Mouse (Mus musculus) Muller cell, postnatal 12 days (primary cell): ENCODE results near the gene Pfkp.

Experiments
- DNase-seq: peaks from one replicate; pipeline ENCODE4 v3.0.0-alpha.2; 2015; ENCODE audit errors: inconsistent ontology term

Gene Pfkp

GRCm38 (mm10) chr13:6636976-6637375 lies 11.6 kb downstream of the Pfkp start:
- DNase-seq, result no peak

- DNase-seq, result no peak
These were observed 12.1 kb downstream of the Pfkp start for GRCm38 (mm10) chr13:6636520-6636919.

DNA sequence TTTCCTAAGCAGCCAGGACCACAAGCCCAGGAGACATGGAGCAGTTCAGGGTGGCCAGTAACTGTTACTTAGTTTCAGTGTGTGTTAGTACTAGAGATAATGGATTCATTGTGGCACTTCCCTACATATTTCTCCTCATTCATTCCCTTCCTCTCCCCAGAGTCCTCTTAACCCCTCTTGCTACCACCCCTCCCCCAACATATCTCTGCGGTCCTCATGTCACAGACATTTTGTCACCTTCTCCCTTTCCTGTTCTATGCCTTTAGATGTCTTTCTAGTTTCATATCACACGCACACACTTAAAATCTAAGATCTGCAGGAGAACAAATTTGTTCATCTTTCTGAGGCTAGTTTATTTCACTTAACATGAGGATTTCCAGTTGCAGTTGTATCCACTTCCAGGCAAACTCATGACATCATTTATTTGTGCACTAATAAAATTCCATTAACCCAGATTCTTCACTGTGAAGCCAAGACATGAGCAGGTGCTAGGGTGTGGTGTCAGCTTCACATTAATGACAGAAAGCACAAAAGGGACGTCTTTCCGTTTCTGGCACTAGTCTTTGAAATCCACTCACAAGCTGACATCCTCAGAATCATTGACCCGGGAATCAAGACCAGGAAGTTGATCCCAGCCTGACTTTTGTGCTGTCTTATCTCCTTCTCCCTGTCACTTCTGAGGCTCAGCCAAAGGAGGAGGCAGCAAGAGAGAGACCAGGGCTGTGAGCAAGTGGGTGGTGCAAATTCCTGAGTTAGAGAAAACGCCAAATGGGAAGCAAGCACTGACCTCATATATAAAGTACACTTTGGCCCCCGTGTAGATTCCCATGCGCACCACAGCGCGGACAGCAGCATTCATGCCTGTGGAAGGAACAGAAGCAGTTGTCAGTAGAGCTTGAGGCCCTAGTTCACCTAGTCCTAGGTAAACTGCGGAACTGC lies 13.2 kb downstream of the Pfkp start:
- DNase-seq, result peak; percentile 65

GRCm38 (mm10) chr13:6634063-6634462 lies 14.5 kb downstream of the Pfkp start:
- DNase-seq, result no peak

- no peak for DNase-seq
These were observed 15.1 kb downstream of the Pfkp start for GRCm38 (mm10) chr13:6633524-6633923.

DNA sequence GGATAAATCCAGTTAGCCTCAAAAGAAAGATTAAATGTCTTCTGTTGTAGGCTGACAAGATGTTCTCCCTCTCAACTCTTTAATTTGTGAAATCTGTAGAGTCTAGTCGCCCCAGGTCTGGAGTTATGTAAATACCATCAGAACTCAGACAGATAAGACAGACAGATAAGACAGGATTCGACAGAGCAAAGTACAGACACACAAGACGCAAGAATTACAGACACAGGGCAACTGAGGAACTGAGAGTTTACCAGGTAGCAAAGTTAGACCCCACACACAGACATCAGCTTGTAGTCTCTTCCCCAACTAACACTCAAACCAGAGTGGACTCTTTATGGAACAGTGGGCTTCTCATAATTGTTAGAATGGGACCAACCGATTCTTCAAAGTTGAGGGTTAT lies 15.6 kb downstream of the Pfkp start:
- no peak for DNase-seq

DNA sequence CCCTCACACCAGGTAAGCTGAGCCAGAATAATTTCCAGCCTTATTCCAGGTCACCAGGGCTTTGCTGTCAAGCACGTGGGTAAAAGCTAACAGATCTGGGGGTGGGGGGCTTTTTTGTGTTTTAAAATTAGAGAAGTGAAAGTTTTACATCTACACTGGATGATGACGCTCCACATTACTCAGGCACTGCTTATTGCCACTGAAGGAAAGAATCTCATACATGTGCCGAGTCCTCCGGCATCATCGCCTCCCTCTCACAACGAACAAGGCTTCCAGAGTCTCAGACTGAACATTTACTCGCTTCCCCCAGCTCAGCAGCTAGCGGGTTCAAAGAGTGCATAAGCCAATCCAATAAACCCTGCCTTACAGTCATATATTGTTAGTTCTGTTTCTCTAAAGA lies 16.1 kb downstream of the Pfkp start:
- no peak for DNase-seq

- DNase-seq, result no peak
These were observed 16.6 kb downstream of the Pfkp start for GRCm38 (mm10) chr13:6631772-6632510.

GRCm38 (mm10) chr13:6630660-6631059 lies 17.9 kb downstream of the Pfkp start:
- DNase-seq, result peak; percentile 58

DNA sequence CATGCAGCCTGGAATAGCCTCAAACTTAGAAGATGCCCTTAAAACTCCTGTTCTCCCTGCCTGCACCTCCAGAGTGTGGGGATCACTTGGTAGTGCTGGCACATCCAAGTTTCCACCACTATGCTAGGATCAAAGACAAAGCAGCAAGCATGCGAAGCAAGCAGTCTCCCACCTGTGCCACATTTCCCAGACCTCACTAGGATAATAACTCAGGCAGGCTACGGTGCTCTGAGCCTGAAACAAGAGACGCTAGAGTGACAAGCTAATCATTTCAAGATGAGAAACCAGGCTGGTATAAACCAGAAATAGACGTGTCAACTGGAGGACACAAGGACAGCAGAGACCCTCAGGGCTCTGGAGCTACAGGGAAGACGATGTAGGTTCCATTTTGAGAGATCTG lies 18.6 kb downstream of the Pfkp start:
- no peak for DNase-seq

DNA sequence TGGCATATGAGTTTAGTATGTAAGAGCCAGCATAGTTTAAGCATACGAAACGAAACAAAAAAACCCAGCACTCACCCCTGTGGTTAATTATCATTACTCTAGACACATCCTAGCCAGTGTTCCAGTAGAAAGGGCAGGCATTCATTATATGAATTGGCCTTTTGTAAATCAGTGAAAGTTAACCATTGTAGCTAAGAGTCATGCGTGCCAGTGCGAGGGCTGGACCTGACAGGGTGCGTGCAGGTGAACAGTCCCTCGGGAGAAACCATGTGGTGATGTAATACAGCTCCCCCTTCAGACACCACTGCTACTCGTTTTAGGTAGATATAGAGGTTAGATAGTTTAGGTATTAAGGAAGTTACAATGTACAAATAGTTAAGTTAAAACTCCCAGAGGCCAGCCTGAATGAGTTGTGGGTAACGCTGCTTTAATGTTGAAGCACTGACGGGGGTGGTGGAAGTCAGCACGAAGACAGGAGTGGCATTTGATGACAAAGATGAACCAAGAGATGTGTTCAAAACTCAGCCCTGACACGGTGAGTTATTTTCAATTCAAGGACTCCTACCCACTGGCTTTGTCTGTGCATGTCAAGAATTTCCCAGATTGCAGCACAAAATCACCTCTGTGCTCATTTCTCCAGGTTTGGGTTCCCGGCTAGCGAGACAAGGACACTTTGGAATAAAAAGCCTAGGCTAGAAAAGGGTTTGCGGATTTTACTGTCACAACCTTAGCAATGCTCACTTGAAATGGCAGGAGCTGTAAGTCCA lies 19.4 kb downstream of the Pfkp start:
- DNase-seq, result peak; percentile 59

GRCm38 (mm10) chr13:6628261-6628660 lies 20.3 kb downstream of the Pfkp start:
- no peak for DNase-seq

GRCm38 (mm10) chr13:6627352-6627751 lies 21.2 kb downstream of the Pfkp start:
- DNase-seq, result no peak

GRCm38 (mm10) chr13:6626508-6627114 lies 22.0 kb downstream of the Pfkp start:
- DNase-seq, result peak; percentile 82

- no peak for DNase-seq
These were observed 22.6 kb downstream of the Pfkp start for GRCm38 (mm10) chr13:6625942-6626341.

DNA sequence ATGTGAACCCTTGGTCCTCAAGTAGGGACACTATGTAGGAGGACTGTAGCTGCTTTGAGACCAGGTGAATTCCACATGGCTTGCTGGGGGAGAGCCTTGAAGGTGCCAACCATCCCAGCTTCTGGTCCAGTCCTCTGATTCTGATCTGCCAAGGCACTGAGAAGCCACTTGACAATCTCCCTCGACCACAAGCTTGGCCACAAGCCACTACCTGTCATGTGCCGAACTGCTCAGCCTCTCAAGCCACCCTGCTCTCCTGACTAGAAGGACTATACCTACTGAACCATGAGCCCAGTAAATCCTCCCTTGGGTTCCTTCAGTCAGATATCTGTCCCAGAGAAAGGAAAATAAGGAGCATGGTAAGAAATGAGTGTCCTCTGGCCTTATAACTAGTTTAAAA lies 24.0 kb downstream of the Pfkp start:
- DNase-seq, result peak; percentile 57

- peak; percentile 87 for DNase-seq
These were observed 24.5 kb downstream of the Pfkp start for GRCm38 (mm10) chr13:6624121-6624520.

- DNase-seq, result no peak
These were observed 26.7 kb downstream of the Pfkp start for GRCm38 (mm10) chr13:6621831-6622230.

GRCm38 (mm10) chr13:6620250-6620649 lies 28.3 kb downstream of the Pfkp start:
- no peak for DNase-seq

DNA sequence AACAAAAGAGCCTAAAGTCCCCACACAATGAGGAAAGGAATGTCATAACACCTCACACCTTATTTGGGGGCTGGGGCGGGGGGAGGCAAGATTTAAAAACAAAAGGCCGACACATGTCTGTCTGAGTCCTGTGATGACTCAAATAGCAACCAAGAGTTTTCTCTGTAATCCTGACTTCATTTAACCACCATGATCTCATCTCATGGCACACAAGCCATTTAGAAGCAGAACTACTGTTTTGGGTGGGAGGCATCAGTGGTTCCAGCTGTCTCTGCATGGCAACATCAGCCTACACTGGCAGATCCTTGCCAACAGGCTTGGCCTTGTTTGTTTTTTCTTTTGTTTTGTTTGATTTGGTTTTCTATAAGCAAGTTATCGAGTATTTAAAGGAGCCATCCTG lies 29.9 kb downstream of the Pfkp start:
- DNase-seq, result no peak

- DNase-seq, result peak; percentile 48
These were observed 34.7 kb downstream of the Pfkp start for GRCm38 (mm10) chr13:6613690-6614445.
